Mouse (Mus musculus) ovary, adult 2 months (tissue): ENCODE results near the gene Serpina3m. TPM values are rescaled to one million over a fixed set of nuclear protein-coding genes. Genes with fewer than 3 reads are reported as not detected.

Experiments used
- polyA plus RNA-seq: library from polyadenylated mRNA; depleted of rRNA; stranded (reverse); fragments of >200 nt; gene quantifications from 2 replicates; pipeline ENCODE4 v1.2.3, GENCODE M21; 2012; rRNA removed

Gene Serpina3m
- 0.23 TPM in 1 of 2 replicates, not detected in the other for polyA plus RNA-seq

GRCm38 (mm10) chr12:104338226-104338625 lies at the start of gene Serpina3m, which contains the start of gene Serpina3k:
TSS of gene Serpina3m (plus strand) at chr12:104338486.
TSS of gene Serpina3k (plus strand) at chr12:104338486.

GRCm38 (mm10) chr12:104314253-104314652 lies 24.0 kb upstream of the Serpina3m start, which contains the start of gene Serpina3j:
TSS of gene Serpina3j (plus strand) at chr12:104314553.

GRCm38 (mm10) chr12:104406454-104406885 lies 68.2 kb downstream of the Serpina3m start, which contains the start of gene Serpina3n:
TSS of gene Serpina3n (plus strand) at chr12:104406729.

Other genes starting within 250 kb of the Serpina3m start
- gene Serpina5, start 237.4 kb upstream of the Serpina3m start, polyA plus RNA-seq: 35.5 and 59.1 TPM in 2 replicates
- gene Serpina3a, start 225.8 kb upstream of the Serpina3m start, polyA plus RNA-seq: 0.32 and 0.51 TPM in 2 replicates
- gene Serpina3b, start 210.5 kb upstream of the Serpina3m start, polyA plus RNA-seq: 0.14 and 0.24 TPM in 2 replicates
- 11.1 and 14.8 TPM in 2 replicates for gene Serpina3c, start 184.6 kb upstream of the Serpina3m start, polyA plus RNA-seq
- gene Serpina3f, start 123.9 kb upstream of the Serpina3m start, polyA plus RNA-seq: 0.28 and 0.29 TPM in 2 replicates
- gene Serpina3g, start 102.2 kb upstream of the Serpina3m start, polyA plus RNA-seq: 42.6 and 43.3 TPM in 2 replicates
- gene Serpina3i, start 75.4 kb upstream of the Serpina3m start, polyA plus RNA-seq: 0.06 TPM in 1 of 2 replicates, not detected in the other
- not detected in 2 replicates for gene Serpina3j, start 23.9 kb upstream of the Serpina3m start, polyA plus RNA-seq
- 0.60 and 1.7 TPM in 2 replicates for gene Serpina3k, start within 50 bp of the Serpina3m start, polyA plus RNA-seq
- 29.6 and 59.0 TPM in 2 replicates for gene Serpina3n, start 68.2 kb downstream of the Serpina3m start, polyA plus RNA-seq
- 1.6 and 2.5 TPM in 2 replicates for gene Gsc, start 134.8 kb downstream of the Serpina3m start, polyA plus RNA-seq